Mouse (Mus musculus) bone marrow, adult 2 months (tissue): ENCODE measurements around the gene Apaf1.

Experiments
- CTCF ChIP-seq: fragments of 200-500 bp; IDR thresholded peaks from 2 replicates; pipeline ENCODE4 v1.5.1; 2011; ENCODE audit warnings: low read length, control low read depth; ENCODE audit not compliant: control insufficient read depth, insufficient read depth
- POLR2A ChIP-seq: fragments of 200-500 bp; IDR thresholded peaks from 2 replicates; pipeline ENCODE4 v1.6.1; 2011; ENCODE audit warnings: low read depth, mild to moderate bottlenecking, control low read depth, low read length, borderline replicate concordance; ENCODE audit not compliant: control insufficient read depth

DNA sequence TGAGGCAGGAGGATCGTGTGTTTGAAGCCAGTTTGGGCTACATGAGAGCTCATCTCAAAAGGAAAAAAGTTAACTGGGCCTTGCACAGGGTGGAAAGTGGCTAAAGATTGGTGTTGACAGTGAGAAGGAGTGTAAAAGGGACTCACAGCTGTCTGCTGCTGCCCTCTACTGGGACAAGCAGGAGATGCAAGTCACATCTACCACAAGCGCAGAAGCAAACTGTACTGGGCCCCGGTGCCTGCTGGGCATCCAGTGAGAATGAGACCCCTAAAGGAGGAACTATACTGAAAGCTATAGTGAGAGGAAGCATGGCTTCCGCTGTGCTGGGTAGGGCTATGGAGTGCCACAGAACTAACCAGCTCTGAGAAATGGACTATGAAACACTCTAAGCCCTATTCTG lies 50.2 kb downstream of the Apaf1 start:
- TF ChIP-seq CTCF: peak; percentile 87
- TF ChIP-seq POLR2A: no peak
